Mouse (Mus musculus) mature B cell (primary cell): Measurements from ENCODE around the gene Cyp3a41b.
"Not testable (repeated sequence)": the region's sequence is repeated elsewhere in the genome, so short reads cannot be mapped to it uniquely, and the experiment has no call there.

ENCODE experiments used
- in situ Hi-C: fragments of 300-500 bp; cut with MboI; formaldehyde crosslinking; loops from 2 replicates; pipeline ENCODE4 v1.14.3; 2019

Cyp3a41b gene

GRCm38 (mm10) chr5:145584630-145585029 is at the start of gene Cyp3a41b:
Gene Cyp3a41b (minus strand): TSS chr5:145584730.
- in situ Hi-C loops = not testable (repeated sequence)

- in situ Hi-C loops = not testable (repeated sequence)
These were observed 47.8 kb upstream of the Cyp3a41b start for GRCm38 (mm10) chr5:145632286-145632685.

- in situ Hi-C loops = not testable (repeated sequence)
These were observed 20.4 kb upstream of the Cyp3a41b start for GRCm38 (mm10) chr5:145604891-145605290.

- in situ Hi-C loops = not testable (repeated sequence)
These were observed 13.3 kb upstream of the Cyp3a41b start for GRCm38 (mm10) chr5:145597851-145598250.

GRCm38 (mm10) chr5:145577321-145577720 is 7.2 kb downstream of the Cyp3a41b start:
- in situ Hi-C loops = not testable (repeated sequence)

- in situ Hi-C loops = not testable (repeated sequence)
These were observed 8.9 kb downstream of the Cyp3a41b start for GRCm38 (mm10) chr5:145575660-145576059.

GRCm38 (mm10) chr5:145571922-145572321 is 12.6 kb downstream of the Cyp3a41b start:
- in situ Hi-C loops = not testable (repeated sequence)
